Mouse (Mus musculus) megakaryocyte-erythroid progenitor cell, adult 5-6 weeks (primary cell): ENCODE data around the gene Gltpd2. TPM values are rescaled to one million over a fixed set of nuclear protein-coding genes. Genes with fewer than 3 reads are reported as not detected.
"Not testable (repeated sequence)": the region's sequence is repeated elsewhere in the genome, so short reads cannot be mapped to it uniquely, and the experiment has no call there.

Experiments
- ATAC-seq: replicated peaks from 2 replicates; pipeline ENCODE4 v1.8.0; 2016; ENCODE audit warnings: mild to moderate bottlenecking, inconsistent platforms; ENCODE audit not compliant: severe bottlenecking, poor library complexity, low FRiP score, low TSS enrichment
- total RNA-seq, 2 experiments: library from RNA; stranded (forward) in 1 of 2; stranded (reverse) in 1 of 2; fragments of 200-1000, 215-1000 nt in 1 of 2; fragments of >200 nt in 1 of 2; fragmentation: Nextera tagmentation in 1 of 2; gene quantifications; 2 replicates each; pipeline ENCODE4 v1.2.3; 2014 to 2017

Gltpd2 gene
- total RNA-seq (2014; fragmentation: Nextera tagmentation) (not detected in 2 replicates), total RNA-seq (2017) (not detected in 2 replicates)

DNA sequence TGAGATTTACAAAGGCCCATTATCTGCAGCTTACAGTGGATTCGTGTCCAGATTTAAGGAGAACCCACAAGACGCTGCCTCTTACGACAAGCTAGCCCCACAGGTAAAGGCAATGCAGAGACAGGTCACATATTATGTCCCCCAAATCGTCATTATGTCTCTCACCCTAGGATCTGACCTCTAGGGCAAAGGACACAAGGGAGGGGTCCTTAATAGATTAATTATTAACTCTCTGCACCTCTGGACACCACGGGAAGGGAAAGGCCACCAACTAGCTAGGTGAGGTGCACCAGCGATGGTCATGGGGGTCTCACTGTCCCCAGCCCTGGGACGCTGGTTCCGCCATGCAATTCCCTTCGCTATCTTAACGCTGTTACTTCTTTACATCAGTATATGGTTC lies at the start of gene Gltpd2:
Gltpd2 (plus strand) TSS at position 274 of the 400 bp plus-strand sequence.
- no peak for ATAC-seq

- ATAC-seq, result no peak
Measured at GRCm38 (mm10) chr11:70469764-70470163, 49.2 kb upstream of the Gltpd2 start.

DNA sequence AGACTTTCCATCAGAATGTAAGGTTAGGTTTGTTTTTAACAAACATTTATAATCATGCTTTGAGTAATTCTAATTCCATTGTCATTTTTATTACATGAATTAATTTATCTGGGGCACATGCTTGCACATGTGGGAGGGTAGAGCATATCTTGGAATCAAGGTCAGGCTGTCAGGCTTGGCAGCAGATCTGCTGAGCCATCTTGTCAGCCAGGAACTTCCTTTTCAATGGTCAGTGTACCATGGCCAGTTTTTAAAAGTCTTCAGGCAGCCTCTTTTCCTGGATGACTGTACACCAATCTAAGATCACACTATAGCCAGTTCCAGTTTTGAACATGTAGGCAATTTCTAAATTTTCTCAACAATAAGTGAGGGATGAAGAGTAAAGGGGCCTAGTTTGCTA lies 46.3 kb upstream of the Gltpd2 start:
- ATAC-seq, result no peak

- ATAC-seq, result not testable (repeated sequence)
Measured at GRCm38 (mm10) chr11:70473291-70473690, 45.7 kb upstream of the Gltpd2 start.

- ATAC-seq, result no peak
Measured at GRCm38 (mm10) chr11:70474872-70475534, 44.0 kb upstream of the Gltpd2 start.

GRCm38 (mm10) chr11:70485498-70485897 lies 33.5 kb upstream of the Gltpd2 start:
- ATAC-seq, result no peak

- no peak for ATAC-seq
Measured at GRCm38 (mm10) chr11:70487816-70488215, 31.2 kb upstream of the Gltpd2 start.

DNA sequence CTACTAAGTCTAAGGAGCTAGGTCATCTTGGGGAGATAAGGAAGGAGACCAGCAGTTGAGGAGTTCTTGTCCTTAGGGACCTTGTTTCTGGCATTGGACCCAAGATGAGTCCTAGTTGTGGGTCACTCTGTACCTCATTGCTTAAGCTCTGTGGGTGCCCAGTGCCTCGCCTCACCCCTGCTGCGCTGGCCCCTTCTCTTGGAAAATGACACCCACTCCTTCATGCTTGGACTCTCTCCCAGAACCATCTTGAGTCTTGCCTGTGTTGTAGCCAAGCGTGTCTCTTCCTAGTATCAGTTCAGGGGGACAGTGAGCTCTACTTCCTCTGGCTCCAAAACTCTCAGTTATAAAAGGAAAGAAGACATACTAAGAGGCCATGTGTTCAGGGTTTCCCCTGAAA lies 29.9 kb upstream of the Gltpd2 start:
- ATAC-seq, result no peak

GRCm38 (mm10) chr11:70489684-70490083 lies 29.3 kb upstream of the Gltpd2 start:
- ATAC-seq, result no peak

- no peak for ATAC-seq
Measured at GRCm38 (mm10) chr11:70499566-70500475, 19.2 kb upstream of the Gltpd2 start.

GRCm38 (mm10) chr11:70500476-70500812 lies 18.6 kb upstream of the Gltpd2 start:
- ATAC-seq, result no peak

- ATAC-seq, result no peak
Measured at GRCm38 (mm10) chr11:70502018-70502417, 17.0 kb upstream of the Gltpd2 start.

- ATAC-seq, result 0 out of 2 replicates have a peak, but pooled peaks have one; percentile 17
Measured at GRCm38 (mm10) chr11:70504970-70505369, 14.0 kb upstream of the Gltpd2 start, which contains the start of gene Tm4sf5. Gene Tm4sf5, plus strand, starts transcription at chr11:70505244.

GRCm38 (mm10) chr11:70506385-70506784 lies 12.6 kb upstream of the Gltpd2 start:
- peak; percentile 77 for ATAC-seq

DNA sequence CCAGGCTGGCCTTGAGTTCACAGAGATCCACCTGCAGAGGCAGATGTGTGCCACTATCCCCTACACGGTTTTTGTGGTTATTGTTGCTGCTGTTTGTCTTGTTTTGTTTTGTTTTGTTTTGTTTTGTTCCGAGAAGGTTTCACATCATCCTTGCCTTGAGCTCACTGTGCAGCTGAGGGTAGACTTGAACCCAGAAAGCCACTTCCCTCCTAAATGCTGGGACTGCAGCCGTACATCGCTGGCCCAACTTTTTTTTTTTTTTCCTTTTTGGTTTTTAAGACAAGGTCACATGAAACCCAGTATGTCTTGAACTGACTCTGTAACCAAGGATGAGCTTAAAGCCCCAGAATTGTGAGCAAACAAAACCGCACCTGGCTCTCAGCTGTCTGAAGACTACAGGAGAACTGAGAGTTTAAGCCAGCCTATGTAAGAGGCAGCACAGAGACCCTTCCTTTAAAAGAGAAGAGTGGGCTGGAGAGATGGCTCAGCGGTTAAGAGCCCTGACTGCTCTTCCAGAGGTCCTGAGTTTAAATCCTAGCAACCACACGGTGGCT lies 12.0 kb upstream of the Gltpd2 start:
- ATAC-seq, result no peak

DNA sequence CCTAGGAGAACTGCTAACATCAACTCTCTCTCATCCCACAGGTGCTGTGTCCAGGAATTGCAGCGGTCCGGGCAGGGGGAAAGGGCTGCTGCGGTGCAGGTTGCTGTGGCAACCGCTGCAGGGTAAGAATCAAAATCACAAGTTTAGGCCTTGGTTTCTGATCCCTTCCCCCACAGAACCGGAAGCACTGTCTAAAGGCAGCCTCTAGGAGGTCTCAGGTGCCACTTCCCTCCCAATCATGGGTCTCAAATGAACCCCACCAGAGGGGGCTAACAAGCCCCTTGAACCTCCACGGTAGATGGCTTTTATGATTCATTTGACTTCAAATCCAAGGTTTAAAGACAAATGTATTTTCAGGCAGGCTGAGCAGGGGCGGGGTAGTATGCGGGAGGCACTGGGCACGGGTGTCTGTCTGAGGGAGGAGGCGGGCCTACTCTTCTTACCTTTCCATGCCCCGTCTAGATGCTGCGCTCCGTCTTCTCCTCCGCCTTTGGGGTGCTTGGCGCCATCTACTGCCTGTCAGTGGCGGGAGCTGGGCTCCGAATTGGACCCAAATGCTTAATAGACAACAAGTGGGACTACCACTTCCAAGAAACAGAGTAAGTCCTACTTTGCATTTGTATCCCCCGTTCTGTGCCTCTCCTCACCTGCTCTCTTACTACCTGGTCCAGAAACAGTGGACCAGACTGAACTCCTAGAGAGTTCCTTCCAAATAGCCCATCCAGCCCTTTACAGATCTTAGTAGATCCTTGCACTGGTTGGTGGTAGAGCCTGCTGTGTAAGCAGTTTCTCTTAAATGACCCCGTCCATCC lies 9.0 kb upstream of the Gltpd2 start:
- peak; percentile 62 for ATAC-seq

DNA sequence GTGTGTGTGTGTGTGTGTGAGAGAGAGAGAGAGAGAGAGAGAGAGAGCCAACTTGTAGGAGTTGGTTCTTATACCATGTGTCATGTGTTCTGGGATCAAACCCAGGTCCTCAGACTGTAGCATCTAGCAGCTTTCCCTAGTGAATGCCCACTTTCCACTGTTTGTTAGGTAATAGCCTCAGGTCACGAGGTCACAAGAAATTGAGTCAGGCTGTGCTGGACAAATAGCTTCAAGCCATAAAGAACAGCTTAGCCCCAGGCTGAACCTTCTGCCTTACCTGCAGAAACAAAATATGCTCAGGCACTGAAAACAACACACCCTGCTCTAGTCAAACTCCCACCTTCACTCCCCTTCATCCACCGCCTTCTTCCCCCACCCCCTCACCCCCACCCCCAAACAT lies 7.8 kb upstream of the Gltpd2 start:
- no peak for ATAC-seq

- no peak for ATAC-seq
Measured at GRCm38 (mm10) chr11:70511825-70512224, 7.2 kb upstream of the Gltpd2 start.

DNA sequence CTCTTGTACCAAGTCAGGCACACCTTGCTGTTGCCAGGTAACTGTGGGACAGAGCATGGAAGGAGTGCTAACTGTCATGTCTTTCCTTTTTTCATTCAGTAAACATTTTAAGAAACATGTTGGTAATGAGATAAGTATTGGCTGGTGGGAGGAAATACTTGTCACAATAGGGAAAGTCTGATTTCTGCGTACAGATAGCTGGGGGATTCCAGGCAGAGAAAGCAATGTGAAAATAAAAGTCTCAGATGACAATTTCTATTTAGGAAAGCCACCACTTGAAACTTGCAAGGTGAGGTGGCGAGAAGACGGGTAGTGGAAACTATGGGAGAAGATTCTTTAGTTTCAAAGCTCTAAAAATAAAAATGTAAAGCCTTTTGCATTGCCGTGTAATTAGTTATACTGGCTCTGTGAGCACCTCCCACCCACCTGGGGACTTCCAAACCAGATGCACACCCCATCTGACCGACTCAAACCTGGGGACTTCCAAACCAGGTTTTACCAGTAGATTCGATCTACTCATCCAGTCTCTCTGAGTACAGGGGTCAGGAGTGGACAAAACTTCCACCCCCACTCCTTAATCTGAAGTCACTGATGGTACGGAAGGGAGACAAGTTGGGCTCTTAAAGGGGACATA lies 6.2 kb upstream of the Gltpd2 start:
- no peak for ATAC-seq
